Mouse (Mus musculus) MEL (cell line): ENCODE results near the gene Auts2. TPM values are rescaled to one million over a fixed set of nuclear protein-coding genes. Genes with fewer than 3 reads are reported as not detected.

ENCODE experiments used
- DNase-seq: peaks from one replicate; pipeline ENCODE4 v3.0.0; 2011; ENCODE audit warnings: low read depth, low spot score
- H3K27ac ChIP-seq: 2 replicates; pipeline ENCODE4 v1.5.1; 2012; ENCODE audit warnings: low read depth, mild to moderate bottlenecking, control low read depth, low read length, moderate library complexity; ENCODE audit not compliant: control insufficient read depth
- H3K27me3 ChIP-seq, 2 experiments: fragments of 150-350 bp in 1 of 2; sonication (generic) in 1 of 2; 2 replicates each; pipeline ENCODE4 v1.6.1; 2012; ENCODE audit warnings: low read length in 2 of 2, mild to moderate bottlenecking in 2 of 2, improper control_type of control experiment in 1 of 2, moderate library complexity in 1 of 2; ENCODE audit not compliant: insufficient read depth in 2 of 2, control insufficient read depth in 1 of 2
- H3K36me3 ChIP-seq, 2 experiments: 2 replicates each; pipeline ENCODE4 v1.6.1; 2012 to 2014; ENCODE audit warnings: low read length in 2 of 2, improper control_type of control experiment in 1 of 2, inconsistent platforms in 1 of 2, mild to moderate bottlenecking in 1 of 2; ENCODE audit not compliant: insufficient read depth in 2 of 2, control insufficient read depth in 1 of 2
- H3K4me1 ChIP-seq, 2 experiments: fragments of 150-350 bp in 1 of 2; sonication (generic) in 1 of 2; 2 replicates each; pipeline ENCODE4 v1.6.1; 2012; ENCODE audit warnings: low read length in 2 of 2, improper control_type of control experiment in 1 of 2, mild to moderate bottlenecking in 1 of 2; ENCODE audit not compliant: insufficient read depth in 2 of 2, control insufficient read depth in 1 of 2
- H3K4me3 ChIP-seq, 2 experiments: fragments of 150-350 bp in 1 of 2; sonication (generic) in 1 of 2; 2 replicates each; pipeline ENCODE4 v1.5.1; 2012; ENCODE audit warnings: low read depth in 2 of 2, low read length in 2 of 2, mild to moderate bottlenecking in 2 of 2, moderate library complexity in 2 of 2, control low read depth in 1 of 2, improper control_type of control experiment in 1 of 2; ENCODE audit not compliant: control insufficient read depth in 1 of 2, insufficient read depth in 1 of 2
- H3K79me2 ChIP-seq: 2 replicates; pipeline ENCODE4 v1.6.1; 2012; ENCODE audit warnings: mild to moderate bottlenecking, low read length, moderate library complexity; ENCODE audit not compliant: control insufficient read depth, poor library complexity, insufficient read depth
- H3K9ac ChIP-seq: 2 replicates; pipeline ENCODE4 v1.6.1; 2012; ENCODE audit warnings: low read depth, mild to moderate bottlenecking, control low read depth, low read length, moderate library complexity; ENCODE audit not compliant: control insufficient read depth, poor library complexity, severe bottlenecking
- H3K9me3 ChIP-seq: fragments of 150-350 bp; sonication (generic); replicated peaks from 2 replicates; pipeline ENCODE4 v1.6.1; 2012; ENCODE audit warnings: mild to moderate bottlenecking, low read length, improper control_type of control experiment, moderate library complexity; ENCODE audit not compliant: insufficient read depth
- BHLHE40 ChIP-seq: IDR thresholded peaks from 2 replicates; pipeline ENCODE4 v1.6.1; 2012; ENCODE audit warnings: low read depth, mild to moderate bottlenecking, inconsistent platforms, low read length, improper control_type of control experiment, borderline replicate concordance
- CHD1 ChIP-seq: IDR thresholded peaks from 2 replicates; pipeline ENCODE4 v1.6.1; 2012; ENCODE audit warnings: low read depth, mild to moderate bottlenecking, inconsistent platforms, low read length, improper control_type of control experiment
- CHD2 ChIP-seq: IDR thresholded peaks from 2 replicates; pipeline ENCODE4 v1.6.1; 2011; ENCODE audit warnings: low read length, improper control_type of control experiment
- E2F4 ChIP-seq: IDR thresholded peaks from 2 replicates; pipeline ENCODE4 v1.6.1; 2011; ENCODE audit warnings: low read depth, low read length, improper control_type of control experiment, borderline replicate concordance
- ELF1 ChIP-seq: IDR thresholded peaks from 2 replicates; pipeline ENCODE4 v1.6.1; 2014; ENCODE audit warnings: low read depth, mild to moderate bottlenecking, inconsistent platforms, low read length, improper control_type of control experiment, moderate library complexity
- ETS1 ChIP-seq: IDR thresholded peaks from 2 replicates; pipeline ENCODE4 v1.6.1; 2012; ENCODE audit warnings: low read depth, mild to moderate bottlenecking, inconsistent platforms, low read length, improper control_type of control experiment, moderate library complexity
- GABPA ChIP-seq: IDR thresholded peaks from 2 replicates; pipeline ENCODE4 v1.6.1; 2012; ENCODE audit warnings: low read depth, mild to moderate bottlenecking, inconsistent platforms, low read length, improper control_type of control experiment, moderate library complexity
- KAT2A ChIP-seq: conservative IDR thresholded peaks from 2 replicates; pipeline ENCODE4 v1.6.1; 2012; ENCODE audit warnings: low read depth, low read length, improper control_type of control experiment, inconsistent platforms
- MAX ChIP-seq: IDR thresholded peaks from 2 replicates; pipeline ENCODE4 v1.6.1; 2011; ENCODE audit warnings: low read length, improper control_type of control experiment
- MAZ ChIP-seq: IDR thresholded peaks from 2 replicates; pipeline ENCODE4 v1.6.1; 2012; ENCODE audit warnings: low read depth, mild to moderate bottlenecking, inconsistent platforms, low read length, improper control_type of control experiment
- MXI1 ChIP-seq: IDR thresholded peaks from 2 replicates; pipeline ENCODE4 v1.6.1; 2011; ENCODE audit warnings: mild to moderate bottlenecking, low read depth, low read length, improper control_type of control experiment
- MYC ChIP-seq: IDR thresholded peaks from 2 replicates; pipeline ENCODE4 v1.6.1; 2011; ENCODE audit warnings: low read depth, mild to moderate bottlenecking, low read length, improper control_type of control experiment, moderate library complexity
- NELFE ChIP-seq: IDR thresholded peaks from 2 replicates; pipeline ENCODE4 v1.6.1; 2011; ENCODE audit warnings: low read depth, low read length, improper control_type of control experiment
- NRF1 ChIP-seq: IDR thresholded peaks from 2 replicates; pipeline ENCODE4 v1.6.1; 2014; ENCODE audit warnings: low read depth, mild to moderate bottlenecking, inconsistent platforms, low read length, improper control_type of control experiment, moderate library complexity; ENCODE audit not compliant: poor library complexity, insufficient read depth, severe bottlenecking
- POLR2A ChIP-seq, 2 experiments: IDR thresholded peaks; 2 replicates each; pipeline ENCODE4 v1.6.1; 2011 to 2012; ENCODE audit warnings: low read length in 2 of 2, mild to moderate bottlenecking in 2 of 2, control low read depth in 1 of 2, improper control_type of control experiment in 1 of 2, low read depth in 1 of 2, moderate library complexity in 1 of 2; ENCODE audit not compliant: control insufficient read depth in 1 of 2, insufficient read depth in 1 of 2, poor library complexity in 1 of 2
- POLR2AphosphoS2 ChIP-seq: IDR thresholded peaks from 2 replicates; pipeline ENCODE4 v1.6.1; 2011; ENCODE audit warnings: low read length, improper control_type of control experiment
- POLR2AphosphoS5 ChIP-seq: IDR thresholded peaks from 2 replicates; pipeline ENCODE4 v1.6.1; 2012; ENCODE audit warnings: low read depth, borderline replicate concordance, mild to moderate bottlenecking, inconsistent platforms, low read length, moderate library complexity, mixed read lengths
- SIN3A ChIP-seq: IDR thresholded peaks from 2 replicates; pipeline ENCODE4 v1.6.1; 2012; ENCODE audit warnings: low read length, improper control_type of control experiment, inconsistent platforms
- SMC3 ChIP-seq: IDR thresholded peaks from 2 replicates; pipeline ENCODE4 v1.6.1; 2011; ENCODE audit warnings: low read depth, low read length, improper control_type of control experiment
- TBP ChIP-seq: IDR thresholded peaks from 2 replicates; pipeline ENCODE4 v1.8.0; 2011; ENCODE audit warnings: low read depth, low read length, improper control_type of control experiment
- USF1 ChIP-seq: IDR thresholded peaks from 2 replicates; pipeline ENCODE4 v1.6.1; 2014; ENCODE audit warnings: low read depth, mild to moderate bottlenecking, inconsistent platforms, low read length, improper control_type of control experiment, moderate library complexity
- ZC3H11A ChIP-seq: IDR thresholded peaks from 2 replicates; pipeline ENCODE4 v1.6.1; 2012; ENCODE audit warnings: low read depth, mild to moderate bottlenecking, inconsistent platforms, low read length, improper control_type of control experiment
- ZNF384 ChIP-seq: IDR thresholded peaks from 2 replicates; pipeline ENCODE4 v1.6.1; 2012; ENCODE audit warnings: low read depth, mild to moderate bottlenecking, inconsistent platforms, low read length, improper control_type of control experiment
- polyA plus RNA-seq, 2 experiments: library from polyadenylated mRNA; stranded (reverse) in 1 of 2; unstranded in 1 of 2; fragments of >175 nt in 1 of 2; fragments of >200 nt in 1 of 2; gene quantifications; 2 replicates each; pipeline versions ENCODE4 v1.2.1 to v1.2.4; 2012; ENCODE audit warnings: low replicate concordance in 2 of 2, low read depth in 1 of 2; ENCODE audit not compliant: insufficient read length in 2 of 2, insufficient read depth in 1 of 2, missing spikeins in 1 of 2
- total RNA-seq: library from RNA; depleted of rRNA; stranded (reverse); fragments of 300-350 nt; gene quantifications from 2 replicates; pipeline ENCODE4 v1.2.3, GENCODE M21; 2012

Gene Auts2
- total and polyA plus RNA-seq, 3 experiments, result not detected

DNA sequence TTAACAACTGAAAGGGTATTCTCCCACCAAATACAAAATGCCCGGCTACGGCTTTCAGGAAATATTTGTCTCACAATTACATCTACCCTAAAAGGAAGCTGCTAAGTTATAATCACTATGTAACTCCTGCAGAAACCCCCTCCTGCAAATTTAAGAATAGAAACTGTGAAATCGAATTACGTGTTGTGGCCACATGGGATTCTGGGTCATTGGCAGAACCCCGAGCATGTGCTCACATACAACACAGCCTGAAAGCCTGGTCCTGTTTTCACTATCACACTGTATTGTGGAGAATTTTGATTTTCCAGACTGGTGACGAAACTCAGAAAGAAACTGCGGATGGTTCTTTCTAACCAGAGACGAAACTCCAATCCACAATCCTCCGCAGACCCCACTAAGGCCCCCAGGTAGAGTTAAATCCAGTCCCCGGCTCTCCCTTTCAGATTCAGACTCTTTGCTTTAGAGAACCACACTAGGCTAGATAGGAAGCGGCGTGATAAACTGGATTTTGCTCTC is 21.7 kb downstream of the Auts2 start:
- no peak for DNase-seq
- Histone ChIP-seq H3K9ac (no peak overlapping the region), H3K4me3 (no peak overlapping the region), H3K27me3 (no peaks in the 10 kb centered on the region), H3K27ac (no peak overlapping the region), H3K4me1 (no peaks in the 10 kb centered on the region), H3K9me3 (no peaks in the 10 kb centered on the region; the same call in 1 of the 2 replicates), H3K79me2 (no peaks in the 10 kb centered on the region), H3K36me3 (no peaks in the 10 kb centered on the region)
- no peak for TF ChIP-seq KAT2A
- TF ChIP-seq POLR2AphosphoS2, result no peak
- TF ChIP-seq BHLHE40, result no peak
- TF ChIP-seq NELFE, result no peak
- no peak for TF ChIP-seq MAX
- TF ChIP-seq GABPA, result no peak
- no peak for TF ChIP-seq MYC
- TF ChIP-seq TBP, result no peak
- no peak for TF ChIP-seq E2F4
- TF ChIP-seq USF1, result no peak
- TF ChIP-seq MAZ, result no peak
- TF ChIP-seq ELF1, result no peak
- no peak for TF ChIP-seq NRF1
- TF ChIP-seq POLR2AphosphoS5, result no peak
- TF ChIP-seq CHD2, result no peak
- TF ChIP-seq CHD1, result no peak
- TF ChIP-seq ZNF384, result no peak
- no peak for TF ChIP-seq ETS1
- TF ChIP-seq SIN3A, result no peak
- TF ChIP-seq POLR2A (IDR thresholded peaks at IDR 0.05; ENCODE audit: control insufficient read depth in 1 of 2, insufficient read depth in 1 of 2, low read depth in 1 of 2, low read length in 2 of 2, poor library complexity in 1 of 2), result no peak

DNA sequence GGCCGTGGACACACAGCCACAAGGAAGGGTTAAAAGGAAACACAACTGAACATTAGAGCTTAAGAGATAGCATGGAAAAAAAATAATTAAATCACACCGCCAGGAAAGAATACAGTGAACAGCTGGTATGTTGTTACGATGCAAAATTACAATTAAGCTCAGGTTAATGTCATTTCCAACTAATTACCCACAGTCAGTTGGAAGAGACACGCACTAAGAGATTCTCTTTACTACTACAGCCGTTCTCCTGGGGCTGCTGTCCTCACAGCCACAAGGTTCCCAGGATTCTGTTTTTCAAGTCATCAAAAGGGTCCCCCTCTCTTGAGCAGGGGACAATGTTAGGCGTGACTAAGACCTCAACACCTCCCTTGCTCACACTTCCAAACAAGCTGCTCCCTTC is 25.3 kb downstream of the Auts2 start:
- H3K4me1 ChIP-seq, result no peaks in the 10 kb centered on the region
- H3K9me3 ChIP-seq, result no peaks in the 10 kb centered on the region

More for the DNA sequence above, 25.3 kb downstream of the Auts2 start:
- Histone ChIP-seq H3K27ac (no peak overlapping the region), H3K9ac (no peak overlapping the region), H3K4me3 (no peak overlapping the region), H3K27me3 (no peaks in the 10 kb centered on the region), H3K79me2 (no peaks in the 10 kb centered on the region), H3K36me3 (no peaks in the 10 kb centered on the region)
- TF ChIP-seq NRF1 (no peak), MYC (no peak), MXI1 (no peak), NELFE (no peak), ZC3H11A (no peak), SMC3 (no peak)
- DNase-seq, result no peak
